Mouse (Mus musculus) liver, embryonic 14.5 days (tissue): ENCODE measurements around the gene Abcc1. TPM values are rescaled to one million over a fixed set of nuclear protein-coding genes. Genes with fewer than 3 reads are reported as not detected.

Experiments
- ATAC-seq: fragments of 200-750 bp; cut with Nextera tagmentation; 2 replicates; pipeline ENCODE4 v1.8.0; 2017; ENCODE audit warnings: moderate number of reproducible peaks, mild to moderate bottlenecking, moderate library complexity; ENCODE audit not compliant: insufficient read depth
- DNase-seq, 3 experiments: peaks; one replicate each; pipeline ENCODE4 v3.0.0-alpha.2; 2012 to 2013; ENCODE audit warnings: low read depth in 3 of 3, low spot score in 3 of 3
- H3K27ac ChIP-seq: fragments of 300-500 bp; sonication (generic); 2 replicates; pipeline ENCODE4 v1.5.1; 2014; ENCODE audit warnings: moderate library complexity, mild to moderate bottlenecking, control low read depth, inconsistent platforms
- H3K27me3 ChIP-seq: fragments of 300-500 bp; sonication (generic); 2 replicates; pipeline ENCODE4 v1.6.1; 2014; ENCODE audit warnings: mild to moderate bottlenecking, low read length, moderate library complexity; ENCODE audit not compliant: control insufficient read depth, insufficient read depth
- H3K36me3 ChIP-seq: fragments of 300-500 bp; sonication (generic); replicated peaks from 2 replicates; pipeline ENCODE4 v1.6.1; 2014; ENCODE audit warnings: low read depth; ENCODE audit not compliant: control insufficient read depth, insufficient read depth
- H3K4me1 ChIP-seq, 2 experiments: fragments of 200-500 bp in 1 of 2; fragments of 300-500 bp in 1 of 2; sonication (generic) in 1 of 2; replicated peaks; 2 replicates each; pipeline ENCODE4 v1.6.1; 2012 to 2014; ENCODE audit warnings: antibody characterized with exemption in 1 of 2, inconsistent platforms in 1 of 2, low read length in 1 of 2; ENCODE audit not compliant: control insufficient read depth in 2 of 2, insufficient read depth in 2 of 2
- H3K4me2 ChIP-seq: fragments of 300-500 bp; sonication (generic); 2 replicates; pipeline ENCODE4 v1.6.1; 2014; ENCODE audit warnings: low read depth, mild to moderate bottlenecking, control low read depth, moderate library complexity
- H3K4me3 ChIP-seq, 2 experiments: fragments of 200-500 bp in 1 of 2; fragments of 300-500 bp in 1 of 2; sonication (generic) in 1 of 2; 2 replicates each; pipeline ENCODE4 v1.5.1; 2012 to 2014; ENCODE audit warnings: low read depth in 2 of 2, low read length in 2 of 2, mild to moderate bottlenecking in 2 of 2, control low read depth in 1 of 2, inconsistent platforms in 1 of 2, moderate library complexity in 1 of 2; ENCODE audit not compliant: insufficient read depth in 1 of 2
- H3K9ac ChIP-seq: fragments of 300-500 bp; sonication (generic); replicated peaks from 2 replicates; pipeline ENCODE4 v1.6.1; 2014; ENCODE audit warnings: mild to moderate bottlenecking, control low read depth, moderate library complexity
- H3K9me3 ChIP-seq: fragments of 300-500 bp; sonication (generic); 2 replicates; pipeline ENCODE4 v1.6.1; 2016; ENCODE audit warnings: low read length, mixed read lengths; ENCODE audit not compliant: control insufficient read depth
- CTCF ChIP-seq: IDR thresholded peaks from 2 replicates; pipeline ENCODE4 v1.5.1; 2016; ENCODE audit warnings: antibody characterized with exemption, low read depth, control low read depth
- EP300 ChIP-seq: IDR thresholded peaks from 2 replicates; pipeline ENCODE4 v1.6.1; 2016; ENCODE audit warnings: antibody characterized with exemption, low read depth
- WGBS: fragments of 180-500 bp; shearing (Covaris S2); extraction: QIAGEN DNeasy Blood & Tissue Kit; methylation state at CpG from one replicate; pipeline ENCODE4 v1.1.7; 2014; ENCODE audit not compliant: insufficient replicate concordance; 5-methylcytosine and 5-hydroxymethylcytosine counted together
- polyA plus RNA-seq, 2 experiments: library from polyadenylated mRNA; depleted of rRNA in 1 of 2; stranded (reverse) in 1 of 2; unstranded in 1 of 2; fragments of >200 nt; fragmentation: Nextera tagmentation in 1 of 2; extraction: Ambion mirVana in 1 of 2; gene quantifications; 2 replicates each; pipeline versions ENCODE4 v1.2.1 to v1.2.3; 2012 to 2014

Gene Abcc1
- polyA plus RNA-seq, 2 experiments: 1.9 to 2.4 TPM

- Histone ChIP-seq H3K27ac (no peak overlapping the region), H3K27me3 (no peaks in the 10 kb centered on the region), H3K4me1 (no peaks in the 10 kb centered on the region), H3K9me3 (no peaks in the 10 kb centered on the region), H3K36me3 (no peaks in the 10 kb centered on the region; the same call in 1 of the 2 replicates), H3K4me3 (no peak overlapping the region), H3K9ac (no peak overlapping the region), H3K4me2 (no peak overlapping the region)
- ATAC-seq (no peak), DNase-seq (no peak)
- TF ChIP-seq CTCF (no peak), EP300 (no peak)
- 79% methylated on average over 6 of the region's 6 CpGs for WGBS
These were observed 44.3 kb downstream of the Abcc1 start for GRCm38 (mm10) chr16:14405636-14406035.

- DNase-seq (no peak), ATAC-seq (no peak)
- Histone ChIP-seq H3K36me3 (no peaks in the 10 kb centered on the region; the same call in none of the 2 replicates), H3K4me3 (no peak overlapping the region), H3K27me3 (no peaks in the 10 kb centered on the region), H3K4me2 (no peak overlapping the region), H3K9ac (no peak overlapping the region), H3K27ac (no peak overlapping the region), H3K9me3 (no peaks in the 10 kb centered on the region), H3K4me1 (no peaks in the 10 kb centered on the region)
- WGBS: 69% methylated on average over 2 of the region's 2 CpGs
- no peak for TF ChIP-seq CTCF
- no peak for TF ChIP-seq EP300
These were observed 47.8 kb downstream of the Abcc1 start for GRCm38 (mm10) chr16:14409124-14409523.

- no peak for DNase-seq
- no peaks in the 10 kb centered on the region; the same call in none of the 2 replicates for H3K36me3 ChIP-seq
- ATAC-seq: no peak
- no peaks in the 10 kb centered on the region for H3K4me1 ChIP-seq
- H3K9ac ChIP-seq: no peak overlapping the region
- no peaks in the 10 kb centered on the region for H3K9me3 ChIP-seq
- H3K4me3 ChIP-seq: no peak overlapping the region
- no peaks in the 10 kb centered on the region for H3K27me3 ChIP-seq
- WGBS: 33% methylated on average over 3 of the region's 3 CpGs
- no peak overlapping the region for H3K4me2 ChIP-seq
- TF ChIP-seq CTCF (no peak), EP300 (no peak)
- no peak overlapping the region for H3K27ac ChIP-seq
These were observed 48.4 kb downstream of the Abcc1 start for GRCm38 (mm10) chr16:14409776-14410175.

- WGBS: 71% methylated on average over 7 of the region's 7 CpGs
- no peaks in the 10 kb centered on the region for H3K27me3 ChIP-seq
- DNase-seq (no peak), ATAC-seq (no peak)
- H3K9ac ChIP-seq: no peak overlapping the region
- TF ChIP-seq EP300: no peak
- TF ChIP-seq CTCF: no peak
- no peaks in the 10 kb centered on the region for H3K4me1 ChIP-seq
- no peak overlapping the region for H3K4me2 ChIP-seq
- no peak overlapping the region for H3K27ac ChIP-seq
- H3K36me3 ChIP-seq: no peaks in the 10 kb centered on the region; the same call in 1 of the 2 replicates
- no peaks in the 10 kb centered on the region for H3K9me3 ChIP-seq
- H3K4me3 ChIP-seq: no peak overlapping the region
These were observed 49.3 kb downstream of the Abcc1 start for GRCm38 (mm10) chr16:14410611-14411010.

- no peak for ATAC-seq
These were observed 49.8 kb downstream of the Abcc1 start for GRCm38 (mm10) chr16:14411156-14411555.

More at GRCm38 (mm10) chr16:14411156-14411555, 49.8 kb downstream of the Abcc1 start:
- H3K27ac ChIP-seq: no peak overlapping the region
- H3K4me2 ChIP-seq: no peak overlapping the region
- no peak overlapping the region for H3K4me3 ChIP-seq
- no peak for DNase-seq
- H3K36me3 ChIP-seq: no peaks in the 10 kb centered on the region; the same call in 1 of the 2 replicates
- WGBS: 73% methylated on average over 7 of the region's 7 CpGs
- H3K9me3 ChIP-seq: no peaks in the 10 kb centered on the region
- H3K9ac ChIP-seq: no peak overlapping the region
- no peaks in the 10 kb centered on the region for H3K4me1 ChIP-seq
- TF ChIP-seq CTCF (no peak), EP300 (no peak)
- no peaks in the 10 kb centered on the region for H3K27me3 ChIP-seq
